Mouse (Mus musculus) megakaryocyte, embryonic 14.5 days (primary cell): ENCODE results near the gene Siva1. TPM values are rescaled to one million over a fixed set of nuclear protein-coding genes. Genes with fewer than 3 reads are reported as not detected.

Experiments used
- H3K27me3 ChIP-seq: replicated peaks from 2 replicates; pipeline ENCODE3; 2012; ENCODE audit warnings: inconsistent platforms
- H3K36me3 ChIP-seq: replicated peaks from 2 replicates; pipeline ENCODE3; 2012; ENCODE audit warnings: low read length, inconsistent platforms, mixed read lengths
- H3K4me1 ChIP-seq: 2 replicates; pipeline ENCODE4 v1.6.1; 2012; ENCODE audit warnings: inconsistent platforms
- H3K4me3 ChIP-seq: replicated peaks from 2 replicates; pipeline ENCODE3; 2012; ENCODE audit warnings: moderate library complexity, mild to moderate bottlenecking, inconsistent platforms
- H3K9me3 ChIP-seq: 2 replicates; pipeline ENCODE4 v1.6.1; 2012; ENCODE audit warnings: inconsistent platforms
- FLI1 ChIP-seq: IDR thresholded peaks from 2 replicates; pipeline ENCODE4 v1.6.1; 2012; ENCODE audit warnings: low read length, inconsistent platforms, mixed read lengths
- GATA1 ChIP-seq: IDR thresholded peaks from 3 replicates; pipeline ENCODE4 v1.6.1; 2012; ENCODE audit warnings: mixed read lengths, low read length, inconsistent platforms, borderline replicate concordance
- polyA plus RNA-seq: library from polyadenylated mRNA; stranded (reverse); fragments of >175 nt; gene quantifications from 2 replicates; pipeline ENCODE4 v1.2.3, GENCODE M21; 2012; ENCODE audit warnings: low replicate concordance; ENCODE audit not compliant: insufficient read depth

The Siva1 gene
- 33.7 and 63.6 TPM in 2 replicates for polyA plus RNA-seq

DNA sequence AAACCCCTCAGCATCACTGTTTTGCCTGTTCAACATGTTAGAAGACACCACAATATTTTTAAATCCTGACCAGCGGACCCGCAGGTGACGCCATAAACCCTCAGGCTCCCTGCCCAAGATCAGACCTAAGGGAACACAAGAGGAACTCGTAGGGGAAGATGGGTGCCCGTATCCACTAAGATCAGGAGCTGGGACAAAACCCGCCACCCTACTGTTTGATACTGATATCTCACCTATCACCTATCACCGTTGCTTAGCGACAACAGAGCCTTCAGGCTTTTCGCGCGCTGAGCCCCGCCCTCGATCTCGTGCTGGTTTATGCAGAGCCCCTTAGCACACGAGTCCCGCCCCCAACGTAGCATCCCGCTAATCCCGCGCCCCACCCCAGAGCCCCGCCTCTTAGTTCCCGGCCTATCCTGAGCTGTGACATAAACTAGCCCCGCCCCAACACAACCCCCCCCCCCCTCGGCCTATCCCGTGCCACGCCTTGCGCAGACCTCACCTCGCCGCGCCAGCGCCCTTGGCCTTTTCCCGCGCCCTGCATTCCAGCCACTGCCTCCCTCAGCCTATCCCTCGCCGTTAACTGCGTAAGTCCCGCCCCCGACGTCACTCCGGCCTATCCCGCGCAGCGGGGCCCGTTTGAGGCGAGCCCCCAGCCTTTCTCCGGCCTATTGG is at the start of gene Siva1:
Siva1 (plus strand) TSS at position 500 of the 675 bp plus-strand sequence.
- TF ChIP-seq FLI1 = no peak
- no peak for TF ChIP-seq GATA1
- H3K36me3 ChIP-seq = peaks cover 42% of the 10 kb centered on the region
- no peaks in the 10 kb centered on the region for H3K9me3 ChIP-seq
- H3K4me1 ChIP-seq = peaks cover 55% of the 10 kb centered on the region
- H3K27me3 ChIP-seq = no peaks in the 10 kb centered on the region
- H3K4me3 ChIP-seq = peak within 1 kb of the TSS; percentile 97

DNA sequence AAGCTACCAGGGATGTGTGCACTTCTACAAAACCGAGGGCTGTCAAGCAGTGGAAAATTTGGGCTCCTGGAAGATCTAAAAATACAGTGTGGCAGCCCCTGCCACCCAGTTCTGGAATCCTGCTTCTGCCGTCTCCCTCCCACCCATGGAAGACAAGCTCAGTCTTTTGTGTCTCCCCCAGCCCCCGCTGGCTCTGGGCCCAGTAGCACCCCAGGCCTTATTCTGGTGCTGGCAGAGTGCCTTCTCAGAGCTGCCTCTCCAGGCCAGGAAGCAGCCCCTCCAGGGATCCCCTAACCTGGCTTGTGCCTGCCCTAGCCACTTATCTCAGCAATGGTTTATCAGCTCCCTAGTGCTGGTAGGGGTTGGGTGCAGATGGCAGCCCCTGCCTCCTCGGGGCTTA is 49.5 kb upstream of the Siva1 start:
- TF ChIP-seq FLI1 (no peak), GATA1 (no peak)
- H3K4me3 ChIP-seq = peak overlapping the region; percentile 94
- H3K4me1 ChIP-seq = peaks cover 100% of the 10 kb centered on the region
- H3K36me3 ChIP-seq = peaks cover 94% of the 10 kb centered on the region
- no peaks in the 10 kb centered on the region for H3K27me3 ChIP-seq
- no peaks in the 10 kb centered on the region for H3K9me3 ChIP-seq

DNA sequence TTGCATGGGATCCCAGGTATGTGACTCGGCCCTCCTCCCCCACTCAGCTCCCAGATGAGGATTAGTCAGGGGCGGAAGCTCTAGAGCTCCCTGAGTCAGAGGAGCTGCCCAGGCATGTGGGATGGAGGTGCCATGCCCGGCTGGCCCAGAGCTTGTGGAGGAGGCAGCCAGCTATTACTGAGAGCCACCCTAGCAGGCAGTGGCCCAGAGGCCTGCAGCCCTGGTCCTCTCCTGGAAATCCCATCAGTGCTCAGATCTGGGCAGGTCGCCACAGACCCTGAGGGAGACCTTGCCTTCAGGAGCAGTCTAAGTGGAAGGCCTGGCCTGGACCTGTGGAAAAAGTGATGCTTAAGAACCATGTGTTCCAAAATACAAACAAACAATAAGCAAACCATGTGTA is 48.9 kb upstream of the Siva1 start:
- Histone ChIP-seq H3K27me3 (no peaks in the 10 kb centered on the region), H3K4me3 (peak overlapping the region; percentile 94), H3K9me3 (no peaks in the 10 kb centered on the region), H3K4me1 (peaks cover 100% of the 10 kb centered on the region), H3K36me3 (peaks cover 94% of the 10 kb centered on the region)
- no peak for TF ChIP-seq FLI1
- TF ChIP-seq GATA1 = no peak

DNA sequence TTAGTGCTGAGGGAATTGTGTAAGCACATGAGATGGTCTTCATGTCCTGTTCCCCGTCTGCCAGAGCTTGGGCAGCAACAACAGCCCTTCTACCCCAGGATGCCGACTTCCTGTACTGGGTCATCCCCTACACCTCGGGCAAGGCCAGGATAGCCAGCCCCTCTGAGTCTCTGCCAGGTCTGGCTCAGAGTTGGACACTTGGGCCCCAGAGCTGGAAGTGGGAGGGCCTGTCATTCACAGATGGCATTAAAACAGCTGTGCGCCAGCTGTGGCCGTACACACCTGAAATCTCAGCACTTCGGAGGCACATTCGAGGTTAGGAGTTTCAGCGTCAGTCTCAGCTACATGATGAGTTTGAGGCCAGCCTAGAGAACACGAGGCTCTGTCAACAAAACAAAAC is 48.0 kb upstream of the Siva1 start:
- no peak for TF ChIP-seq FLI1
- no peak for TF ChIP-seq GATA1
- Histone ChIP-seq H3K27me3 (no peaks in the 10 kb centered on the region), H3K4me3 (peak overlapping the region; percentile 94), H3K36me3 (peaks cover 94% of the 10 kb centered on the region), H3K4me1 (peaks cover 100% of the 10 kb centered on the region), H3K9me3 (no peaks in the 10 kb centered on the region)

DNA sequence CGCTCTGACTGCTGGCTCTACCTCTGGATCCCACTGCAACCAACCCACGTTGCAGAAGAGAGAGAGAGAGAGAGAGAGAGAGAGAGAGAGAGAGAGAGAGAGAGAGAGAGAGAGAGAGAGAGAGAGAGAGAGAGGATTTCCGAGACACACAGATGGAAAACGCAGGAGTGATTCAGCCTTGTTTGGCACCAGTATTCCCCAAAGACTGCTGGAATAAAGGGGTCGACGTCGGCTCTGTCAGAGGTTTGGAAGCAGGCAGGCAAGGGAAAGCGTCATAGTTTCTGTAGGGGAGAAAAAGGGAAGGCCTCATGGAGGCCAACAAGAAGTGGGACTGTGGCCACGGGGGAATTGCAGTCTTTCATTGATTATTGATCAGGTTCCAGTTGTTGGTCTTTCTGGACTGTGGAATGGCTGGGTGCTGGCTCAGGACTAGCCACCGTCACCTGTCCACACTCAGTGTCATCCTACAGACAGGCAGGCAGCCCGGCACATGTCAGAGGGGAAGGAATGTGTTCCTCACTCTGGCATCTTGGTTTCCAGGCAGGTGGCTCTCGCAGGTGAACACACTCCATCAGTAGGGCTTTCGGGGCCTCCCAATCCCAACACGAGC is 47.5 kb upstream of the Siva1 start:
- H3K27me3 ChIP-seq = no peaks in the 10 kb centered on the region
- peak overlapping the region; percentile 84 for H3K4me3 ChIP-seq
- TF ChIP-seq FLI1 (no peak), GATA1 (no peak)
- H3K4me1 ChIP-seq = peaks cover 100% of the 10 kb centered on the region
- no peaks in the 10 kb centered on the region for H3K9me3 ChIP-seq
- peaks cover 94% of the 10 kb centered on the region for H3K36me3 ChIP-seq

DNA sequence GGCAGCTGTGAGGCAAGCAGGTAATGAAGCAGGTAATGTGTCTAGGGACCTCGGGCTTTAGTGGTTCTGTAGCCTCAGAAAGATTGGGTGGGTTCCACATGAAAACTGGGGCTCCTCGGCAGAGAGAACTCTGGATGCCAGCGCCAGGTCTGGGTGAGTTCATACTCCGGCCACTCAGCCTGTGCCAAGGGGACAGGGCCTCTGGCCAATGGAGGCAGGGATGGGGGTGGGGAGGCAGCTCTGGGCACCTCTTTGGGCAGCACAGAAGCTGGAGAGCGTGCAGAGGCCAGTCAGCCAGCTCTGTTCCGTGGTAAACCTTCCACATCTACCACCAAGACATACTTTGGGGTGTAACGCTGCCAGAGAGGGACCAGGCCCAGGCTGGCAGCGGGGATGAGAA is 46.9 kb upstream of the Siva1 start:
- H3K9me3 ChIP-seq = no peaks in the 10 kb centered on the region
- peaks cover 94% of the 10 kb centered on the region for H3K36me3 ChIP-seq
- H3K4me1 ChIP-seq = peaks cover 100% of the 10 kb centered on the region
- H3K4me3 ChIP-seq = peak overlapping the region; percentile 84
- TF ChIP-seq FLI1 = no peak
- TF ChIP-seq GATA1 = no peak
- H3K27me3 ChIP-seq = no peaks in the 10 kb centered on the region

DNA sequence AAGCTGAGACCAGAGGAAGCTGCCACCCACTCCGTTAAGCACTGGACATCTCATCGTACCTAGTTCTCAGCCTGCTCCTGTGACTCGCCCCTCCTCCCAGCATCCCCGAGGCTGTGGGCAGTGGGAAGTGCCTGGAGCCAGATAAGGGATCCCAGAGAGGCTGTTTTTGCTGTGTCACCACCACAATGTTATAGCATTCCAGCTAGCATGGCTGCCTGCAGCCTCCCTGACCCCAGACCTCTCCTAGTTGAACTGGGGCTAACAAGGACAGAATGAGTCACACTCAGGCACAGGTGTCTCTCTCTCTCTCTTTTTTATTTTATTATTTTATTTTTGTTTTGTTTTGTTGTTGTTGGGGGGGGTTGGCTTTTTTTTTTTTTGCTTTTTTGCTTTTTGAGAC is 45.3 kb upstream of the Siva1 start:
- peaks cover 100% of the 10 kb centered on the region for H3K4me1 ChIP-seq
- H3K9me3 ChIP-seq = no peaks in the 10 kb centered on the region
- H3K27me3 ChIP-seq = no peaks in the 10 kb centered on the region
- TF ChIP-seq FLI1 (peak; percentile 73; the same call in 1 of the 2 replicates), GATA1 (peak; percentile 99)
- peak overlapping the region; percentile 84 for H3K4me3 ChIP-seq
- peaks cover 94% of the 10 kb centered on the region for H3K36me3 ChIP-seq

DNA sequence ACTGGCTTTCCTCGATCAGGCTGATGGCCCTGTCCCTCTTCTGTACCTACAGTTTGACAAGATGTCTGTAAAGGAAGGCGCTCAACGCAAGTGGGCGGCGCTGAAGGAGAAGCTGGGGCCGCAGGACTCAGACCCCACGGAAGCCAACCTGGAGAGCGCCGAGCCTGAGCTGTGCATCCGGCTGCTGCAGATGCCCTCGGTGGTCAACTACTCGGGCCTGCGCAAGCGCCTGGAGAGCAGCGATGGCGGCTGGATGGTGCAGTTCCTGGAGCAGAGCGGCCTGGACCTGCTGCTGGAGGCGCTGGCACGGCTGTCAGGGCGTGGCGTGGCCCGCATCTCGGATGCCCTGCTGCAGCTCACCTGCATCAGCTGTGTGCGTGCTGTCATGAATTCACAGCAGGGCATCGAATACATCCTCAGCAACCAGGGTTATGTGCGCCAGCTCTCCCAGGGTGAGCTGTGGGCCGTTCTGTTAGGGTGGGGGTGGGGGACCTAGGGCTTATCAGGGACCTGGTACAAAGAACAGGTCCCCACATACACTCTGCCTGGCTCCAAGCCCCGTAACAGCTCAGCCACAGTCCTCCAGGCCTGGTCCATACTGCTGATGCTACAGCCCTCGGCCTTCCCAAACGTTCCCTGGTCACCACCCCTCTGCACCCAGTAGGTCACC is 44.4 kb upstream of the Siva1 start:
- Histone ChIP-seq H3K36me3 (peaks cover 92% of the 10 kb centered on the region), H3K9me3 (no peaks in the 10 kb centered on the region), H3K4me1 (peaks cover 99% of the 10 kb centered on the region), H3K4me3 (peak overlapping the region; percentile 85), H3K27me3 (no peaks in the 10 kb centered on the region)
- TF ChIP-seq GATA1 (no peak), FLI1 (no peak)

DNA sequence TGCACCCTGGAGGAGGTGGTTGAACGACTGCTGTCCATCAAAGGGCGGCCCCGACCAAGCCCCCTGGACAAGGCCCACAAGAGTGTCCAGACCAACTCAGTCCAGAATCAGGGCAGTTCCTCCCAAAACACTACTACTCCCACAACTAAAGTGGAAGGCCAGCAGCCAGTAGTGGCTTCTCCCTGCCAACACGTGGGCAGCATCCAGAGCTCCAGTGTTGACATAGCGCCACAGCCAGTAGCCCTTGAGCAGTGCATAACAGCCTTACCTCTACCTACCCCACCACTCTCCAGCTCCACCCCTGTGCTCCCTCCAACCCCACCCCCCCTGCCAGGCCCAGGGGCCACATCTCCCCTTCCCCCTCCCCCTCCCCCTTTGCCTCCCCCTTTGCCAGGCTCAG is 40.5 kb upstream of the Siva1 start:
- Histone ChIP-seq H3K4me1 (peaks cover 92% of the 10 kb centered on the region), H3K36me3 (peaks cover 91% of the 10 kb centered on the region), H3K4me3 (no peak overlapping the region), H3K9me3 (no peaks in the 10 kb centered on the region), H3K27me3 (no peaks in the 10 kb centered on the region)
- TF ChIP-seq FLI1 (no peak), GATA1 (no peak)
